Mouse (Mus musculus) olfactory bulb, adult 2 months (tissue): ENCODE results near the gene Lsm2. TPM values are rescaled to one million over a fixed set of nuclear protein-coding genes. Genes with fewer than 3 reads are reported as not detected.
"Not testable (repeated sequence)": the region's sequence is repeated elsewhere in the genome, so short reads cannot be mapped to it uniquely, and the experiment has no call there.

Source experiments
- H3K27ac ChIP-seq: fragments of 200-500 bp; 2 replicates; pipeline ENCODE4 v1.5.1; 2012; ENCODE audit warnings: low read depth, low read length; ENCODE audit not compliant: insufficient read depth
- H3K4me1 ChIP-seq: fragments of 200-500 bp; 2 replicates; pipeline ENCODE4 v1.6.1; 2012; ENCODE audit warnings: low read length; ENCODE audit not compliant: control insufficient read depth, insufficient read depth
- H3K4me3 ChIP-seq: fragments of 200-500 bp; 2 replicates; pipeline ENCODE4 v1.5.1; 2012; ENCODE audit warnings: mild to moderate bottlenecking, low read depth, low read length, moderate library complexity; ENCODE audit not compliant: insufficient read depth
- CTCF ChIP-seq: fragments of 200-500 bp; IDR thresholded peaks from 2 replicates; pipeline ENCODE4 v1.5.1; 2012; ENCODE audit warnings: low read depth, mild to moderate bottlenecking, low read length, moderate library complexity; ENCODE audit not compliant: insufficient read depth
- POLR2A ChIP-seq: fragments of 200-500 bp; IDR thresholded peaks from 2 replicates; pipeline ENCODE4 v1.6.1; 2012; ENCODE audit warnings: mild to moderate bottlenecking, low read depth, low read length, moderate library complexity; ENCODE audit not compliant: insufficient read depth
- WGBS: fragments of 180-500 bp; shearing (Covaris S2); methylation state at CpG from one replicate; pipeline ENCODE4 v1.1.7; 2018; 5-methylcytosine and 5-hydroxymethylcytosine counted together
- polyA plus RNA-seq: library from polyadenylated mRNA; stranded (reverse); fragments of >200 nt; gene quantifications from 2 replicates; pipeline ENCODE4 v1.2.4, GENCODE M21; 2012; ENCODE audit warnings: low replicate concordance; ENCODE audit not compliant: missing spikeins, insufficient read depth, insufficient read length

The Lsm2 gene
- polyA plus RNA-seq, 1 experiment: not detected

DNA sequence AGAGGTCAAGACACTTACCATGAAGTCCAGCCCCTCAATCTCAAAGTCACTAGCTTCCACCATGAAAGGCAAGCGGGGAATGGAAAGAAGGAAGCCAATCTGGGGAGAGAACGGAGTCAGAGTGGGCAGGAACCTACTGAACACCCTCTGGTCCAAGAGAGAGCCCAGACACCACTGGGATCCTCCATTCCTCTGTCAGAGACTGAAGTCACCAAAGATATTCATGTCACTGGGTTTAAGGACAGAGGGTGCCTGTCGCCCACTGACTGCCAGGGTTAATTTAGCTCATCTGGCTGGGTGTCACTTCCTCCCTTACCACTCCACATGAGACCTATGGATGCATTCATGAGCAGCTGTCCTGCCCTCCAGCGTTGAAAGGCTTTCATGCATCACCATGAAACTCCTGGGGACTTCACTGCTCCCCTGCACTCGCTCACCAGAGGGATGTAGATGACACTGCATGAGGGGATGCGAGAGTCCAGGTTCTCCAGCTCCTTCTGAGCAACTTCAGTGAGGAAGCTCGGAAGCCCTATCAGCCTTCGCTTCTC, 50.7 kb downstream of the Lsm2 start:
- Histone ChIP-seq H3K4me1 (peaks cover 10% of the 10 kb centered on the region), H3K4me3 (no peak overlapping the region), H3K27ac (no peak overlapping the region)
- 84% methylated on average over 8 of the region's 8 CpGs for WGBS
- no peak for TF ChIP-seq POLR2A

DNA sequence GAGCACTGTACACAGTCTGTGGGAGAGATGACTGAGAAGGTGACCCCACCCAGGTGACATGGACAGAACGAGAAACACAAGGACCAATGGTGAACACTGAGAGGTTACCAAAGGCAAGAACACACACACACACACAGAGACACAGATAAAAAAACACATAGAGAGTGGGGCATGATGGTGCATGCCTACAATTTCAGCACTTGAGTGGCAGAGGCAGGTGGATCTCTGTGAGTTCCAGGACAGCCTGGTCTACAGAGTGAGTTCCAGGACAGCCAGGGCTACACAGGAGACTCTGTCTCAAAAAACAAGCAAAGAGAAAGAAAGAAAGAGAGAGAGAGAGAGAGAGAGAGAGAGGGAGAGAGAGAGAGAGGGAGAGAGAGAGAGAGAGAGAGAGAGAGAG, 52.0 kb downstream of the Lsm2 start:
- not testable (repeated sequence) for H3K27ac ChIP-seq, H3K4me3 ChIP-seq, H3K4me1 ChIP-seq
- 75% methylated on average over 1 of the region's 1 CpGs for WGBS

DNA sequence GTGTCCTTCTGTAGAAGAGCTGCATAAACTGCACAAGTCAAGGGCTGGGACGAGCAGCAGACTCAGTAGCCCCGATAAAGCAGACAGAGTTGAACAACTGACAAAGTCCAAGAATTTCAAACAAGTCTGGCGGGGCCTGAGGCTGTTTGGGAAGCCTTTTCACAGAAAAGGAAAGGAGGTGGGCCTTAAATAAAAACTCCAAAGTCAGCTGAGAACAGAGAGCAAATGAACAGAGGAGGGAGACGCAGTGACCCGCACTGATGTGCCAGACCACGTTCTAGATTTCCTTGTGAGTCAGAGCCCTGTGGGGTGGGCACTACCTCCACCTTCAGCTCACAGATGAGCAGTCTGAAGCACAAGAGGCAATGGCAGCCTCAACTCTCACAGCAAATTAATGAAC, 53.2 kb downstream of the Lsm2 start:
- TF ChIP-seq CTCF (no peak), POLR2A (no peak)
- H3K4me3 ChIP-seq: no peak overlapping the region
- WGBS: 58% methylated on average over 6 of the region's 6 CpGs
- peaks cover 5% of the 10 kb centered on the region for H3K4me1 ChIP-seq
- no peak overlapping the region for H3K27ac ChIP-seq

Other genes with a start within 250 kb of the Lsm2 start
- gene C4b, start 238.0 kb upstream of the Lsm2 start, polyA plus RNA-seq: not detected in 2 replicates
- gene Cyp21a1, start 177.3 kb upstream of the Lsm2 start, polyA plus RNA-seq: not detected in 2 replicates
- not detected in 2 replicates for gene Stk19, start 144.9 kb upstream of the Lsm2 start, polyA plus RNA-seq
- gene Dxo, start 144.8 kb upstream of the Lsm2 start, polyA plus RNA-seq: not detected in 2 replicates
- not detected in 2 replicates for gene Skiv2l, start 131.7 kb upstream of the Lsm2 start, polyA plus RNA-seq
- gene Nelfe, start 131.5 kb upstream of the Lsm2 start, polyA plus RNA-seq: not detected in 2 replicates
- not detected in 2 replicates for gene Cfb, start 119.3 kb upstream of the Lsm2 start, polyA plus RNA-seq
- not detected in 2 replicates for gene Zbtb12, start 102.4 kb upstream of the Lsm2 start, polyA plus RNA-seq
- gene Gm20547, start 99.8 kb upstream of the Lsm2 start, polyA plus RNA-seq: not detected in 2 replicates
- not detected in 2 replicates for gene C2, start 83.6 kb upstream of the Lsm2 start, polyA plus RNA-seq
- gene Ehmt2, start 83.4 kb upstream of the Lsm2 start, polyA plus RNA-seq: 130 TPM in 1 of 2 replicates, not detected in the other
- not detected in 2 replicates for gene Slc44a4, start 67.4 kb upstream of the Lsm2 start, polyA plus RNA-seq
- not detected in 2 replicates for gene Neu1, start 50.6 kb upstream of the Lsm2 start, polyA plus RNA-seq
- gene Hspa1b, start 22.6 kb upstream of the Lsm2 start, polyA plus RNA-seq: not detected in 2 replicates
- not detected in 2 replicates for gene Gm20481, start 11.9 kb upstream of the Lsm2 start, polyA plus RNA-seq
- not detected in 2 replicates for gene Hspa1a, start 9.7 kb upstream of the Lsm2 start, polyA plus RNA-seq
- not detected in 2 replicates for gene Hspa1l, start 9.2 kb upstream of the Lsm2 start, polyA plus RNA-seq
- gene Vars, start 19.1 kb downstream of the Lsm2 start, polyA plus RNA-seq: not detected in 2 replicates
- not detected in 2 replicates for gene Vwa7, start 34.7 kb downstream of the Lsm2 start, polyA plus RNA-seq
- not detected in 2 replicates for gene Sapcd1, start 46.2 kb downstream of the Lsm2 start, polyA plus RNA-seq
- gene Msh5, start 64.9 kb downstream of the Lsm2 start, polyA plus RNA-seq: not detected in 2 replicates
- gene Clic1, start 68.1 kb downstream of the Lsm2 start, polyA plus RNA-seq: not detected in 2 replicates
- gene Ddah2, start 77.2 kb downstream of the Lsm2 start, polyA plus RNA-seq: not detected in 2 replicates
- gene Ly6g6c, start 83.5 kb downstream of the Lsm2 start, polyA plus RNA-seq: not detected in 2 replicates
- not detected in 2 replicates for gene Mpig6b, start 84.3 kb downstream of the Lsm2 start, polyA plus RNA-seq
- not detected in 2 replicates for gene Ly6g6e, start 95.0 kb downstream of the Lsm2 start, polyA plus RNA-seq
- not detected in 2 replicates for gene Ly6g6d, start 96.2 kb downstream of the Lsm2 start, polyA plus RNA-seq
- gene Ly6g6f, start 103.7 kb downstream of the Lsm2 start, polyA plus RNA-seq: not detected in 2 replicates
- gene Abhd16a, start 107.4 kb downstream of the Lsm2 start, polyA plus RNA-seq: not detected in 2 replicates
- not detected in 2 replicates for gene Ly6g5c, start 126.4 kb downstream of the Lsm2 start, polyA plus RNA-seq
- not detected in 2 replicates for gene Ly6g5b, start 133.6 kb downstream of the Lsm2 start, polyA plus RNA-seq
- gene Gpank1, start 139.6 kb downstream of the Lsm2 start, polyA plus RNA-seq: not detected in 2 replicates
- not detected in 2 replicates for gene Csnk2b, start 140.2 kb downstream of the Lsm2 start, polyA plus RNA-seq
- not detected in 2 replicates for gene D17H6S53E, start 144.5 kb downstream of the Lsm2 start, polyA plus RNA-seq
- gene Apom, start 150.2 kb downstream of the Lsm2 start, polyA plus RNA-seq: not detected in 2 replicates
- 684 TPM in 1 of 2 replicates, not detected in the other for gene Bag6, start 153.3 kb downstream of the Lsm2 start, polyA plus RNA-seq
- 146 and 391 TPM in 2 replicates for gene Prrc2a, start 183.0 kb downstream of the Lsm2 start, polyA plus RNA-seq
- not detected in 2 replicates for gene Aif1, start 194.2 kb downstream of the Lsm2 start, polyA plus RNA-seq
- not detected in 2 replicates for gene Lst1, start 206.6 kb downstream of the Lsm2 start, polyA plus RNA-seq
- not detected in 2 replicates for gene Ltb, start 212.6 kb downstream of the Lsm2 start, polyA plus RNA-seq
- gene Tnf, start 220.1 kb downstream of the Lsm2 start, polyA plus RNA-seq: not detected in 2 replicates
- gene Lta, start 223.5 kb downstream of the Lsm2 start, polyA plus RNA-seq: not detected in 2 replicates
- not detected in 2 replicates for gene Gm16181, start 239.0 kb downstream of the Lsm2 start, polyA plus RNA-seq